Mouse (Mus musculus): ENCODE results near the gene D630045J12Rik. TPM values are rescaled to one million over a fixed set of nuclear protein-coding genes. Genes with fewer than 3 reads are reported as not detected.

Gene D630045J12Rik
- polyA plus RNA-seq, 1 experiment from 2014 or later: 14.3 TPM

GRCm38 (mm10) chr6:38123471-38124206 lies 130.2 kb downstream of the D630045J12Rik start:
- no peaks in the 10 kb centered on the region for H3K27me3 ChIP-seq
- peaks cover 3% of the 10 kb centered on the region; the same call in 1 of the 2 replicates for H3K4me1 ChIP-seq
- no peak for ATAC-seq (ENCODE audit: low FRiP score)
- WGBS: 82% methylated on average over 18 of the region's 18 CpGs
- no peak overlapping the region for H3K27ac ChIP-seq
- peaks cover 33% of the 10 kb centered on the region for H3K36me3 ChIP-seq
- H3K4me3 ChIP-seq: no peak overlapping the region
- no peak overlapping the region for H3K9ac ChIP-seq
- no peaks in the 10 kb centered on the region for H3K9me3 ChIP-seq (replicated peaks)
- no peak overlapping the region for H3K4me2 ChIP-seq (replicated peaks)

GRCm38 (mm10) chr6:38122791-38123190 lies 131.0 kb downstream of the D630045J12Rik start:
- Histone ChIP-seq H3K9ac (no peak overlapping the region), H3K4me2 (replicated peaks) (no peak overlapping the region), H3K27ac (no peak overlapping the region), H3K36me3 (peaks cover 24% of the 10 kb centered on the region), H3K4me3 (no peak overlapping the region), H3K27me3 (no peaks in the 10 kb centered on the region), H3K4me1 (peaks cover 3% of the 10 kb centered on the region; the same call in 1 of the 2 replicates), H3K9me3 (replicated peaks) (no peaks in the 10 kb centered on the region)
- WGBS: 61% methylated on average over 6 of the region's 6 CpGs
- ATAC-seq (ENCODE audit: low FRiP score): no peak

GRCm38 (mm10) chr6:38121843-38122242 lies 132.0 kb downstream of the D630045J12Rik start:
- H3K4me3 ChIP-seq: no peak overlapping the region
- peaks cover 3% of the 10 kb centered on the region; the same call in 1 of the 2 replicates for H3K4me1 ChIP-seq
- no peak for ATAC-seq (ENCODE audit: low FRiP score)
- no peak overlapping the region for H3K9ac ChIP-seq
- H3K27ac ChIP-seq: no peak overlapping the region
- H3K27me3 ChIP-seq: no peaks in the 10 kb centered on the region
- H3K36me3 ChIP-seq: peaks cover 15% of the 10 kb centered on the region
- 86% methylated on average over 5 of the region's 5 CpGs for WGBS
- H3K9me3 ChIP-seq (replicated peaks): no peaks in the 10 kb centered on the region
- H3K4me2 ChIP-seq (replicated peaks): no peak overlapping the region

- Histone ChIP-seq H3K9me3 (replicated peaks) (no peaks in the 10 kb centered on the region), H3K9ac (no peak overlapping the region), H3K27ac (no peak overlapping the region), H3K27me3 (no peaks in the 10 kb centered on the region), H3K36me3 (0 out of 2 replicates have a peak, but pooled peaks cover 5% of the 10 kb centered on the region), H3K4me1 (peaks cover 3% of the 10 kb centered on the region; the same call in 1 of the 2 replicates), H3K4me2 (replicated peaks) (no peak overlapping the region), H3K4me3 (no peak overlapping the region)
- 71% methylated on average over 9 of the region's 9 CpGs for WGBS
- no peak for ATAC-seq (ENCODE audit: low FRiP score)
Measured at GRCm38 (mm10) chr6:38120681-38121371, 133.0 kb downstream of the D630045J12Rik start.

- 93% methylated on average over 6 of the region's 6 CpGs for WGBS
- no peaks in the 10 kb centered on the region for H3K9me3 ChIP-seq (replicated peaks)
- no peaks in the 10 kb centered on the region for H3K36me3 ChIP-seq
- H3K27ac ChIP-seq: no peak overlapping the region
- no peak for ATAC-seq (ENCODE audit: low FRiP score)
- H3K27me3 ChIP-seq: no peaks in the 10 kb centered on the region
- no peak overlapping the region for H3K4me2 ChIP-seq (replicated peaks)
- no peak overlapping the region for H3K4me3 ChIP-seq
- H3K9ac ChIP-seq: no peak overlapping the region
- peaks cover 3% of the 10 kb centered on the region; the same call in 1 of the 2 replicates for H3K4me1 ChIP-seq
Measured at GRCm38 (mm10) chr6:38118341-38118740, 135.5 kb downstream of the D630045J12Rik start.

GRCm38 (mm10) chr6:38116107-38116770 lies 137.6 kb downstream of the D630045J12Rik start:
- Histone ChIP-seq H3K4me3 (no peak overlapping the region), H3K36me3 (no peaks in the 10 kb centered on the region), H3K27ac (no peak overlapping the region), H3K27me3 (no peaks in the 10 kb centered on the region), H3K4me2 (replicated peaks) (no peak overlapping the region), H3K9ac (no peak overlapping the region), H3K4me1 (peaks cover 3% of the 10 kb centered on the region; the same call in 1 of the 2 replicates), H3K9me3 (replicated peaks) (no peaks in the 10 kb centered on the region)
- no peak for ATAC-seq (ENCODE audit: low FRiP score)
- WGBS: 70% methylated on average over 4 of the region's 4 CpGs

- ATAC-seq (ENCODE audit: low FRiP score): no peak
- Histone ChIP-seq H3K4me3 (no peak overlapping the region), H3K36me3 (no peaks in the 10 kb centered on the region), H3K4me2 (replicated peaks) (no peak overlapping the region), H3K27me3 (no peaks in the 10 kb centered on the region), H3K27ac (no peak overlapping the region), H3K9ac (no peak overlapping the region), H3K4me1 (peaks cover 10% of the 10 kb centered on the region; the same call in 1 of the 2 replicates), H3K9me3 (replicated peaks) (no peaks in the 10 kb centered on the region)
- WGBS: 84% methylated on average over 9 of the region's 9 CpGs
Measured at GRCm38 (mm10) chr6:38110859-38111258, 142.9 kb downstream of the D630045J12Rik start.

GRCm38 (mm10) chr6:38109871-38110270 lies 143.9 kb downstream of the D630045J12Rik start:
- Histone ChIP-seq H3K36me3 (no peaks in the 10 kb centered on the region), H3K4me1 (peaks cover 10% of the 10 kb centered on the region; the same call in 1 of the 2 replicates), H3K4me2 (replicated peaks) (no peak overlapping the region), H3K9ac (no peak overlapping the region), H3K27ac (no peak overlapping the region), H3K9me3 (replicated peaks) (no peaks in the 10 kb centered on the region), H3K4me3 (no peak overlapping the region), H3K27me3 (no peaks in the 10 kb centered on the region)
- no peak for ATAC-seq (ENCODE audit: low FRiP score)
- WGBS: 21% methylated on average over 9 of the region's 9 CpGs

GRCm38 (mm10) chr6:38109160-38109795 lies 144.5 kb downstream of the D630045J12Rik start, which contains the start of gene Tmem213:
TSS of gene Tmem213 (plus strand) at chr6:38109255.
- ATAC-seq (ENCODE audit: low FRiP score): no peak
- H3K9ac ChIP-seq: no peak within 1 kb of the TSS
- WGBS: 20% methylated on average over 9 of the region's 9 CpGs

GRCm38 (mm10) chr6:38108449-38108848 lies 145.4 kb downstream of the D630045J12Rik start:
- Histone ChIP-seq H3K27ac (no peak overlapping the region), H3K9ac (no peak overlapping the region), H3K4me2 (replicated peaks) (no peak overlapping the region), H3K9me3 (replicated peaks) (no peaks in the 10 kb centered on the region), H3K4me1 (peaks cover 10% of the 10 kb centered on the region; the same call in 1 of the 2 replicates), H3K4me3 (no peak overlapping the region), H3K36me3 (no peaks in the 10 kb centered on the region), H3K27me3 (no peaks in the 10 kb centered on the region)
- ATAC-seq (ENCODE audit: low FRiP score): no peak
- WGBS: 93% methylated on average over 5 of the region's 5 CpGs

More at GRCm38 (mm10) chr6:38109160-38109795, 144.5 kb downstream of the D630045J12Rik start, which contains the start of gene Tmem213:
- Histone ChIP-seq H3K36me3 (no peaks in the 10 kb centered on the region), H3K9me3 (replicated peaks) (no peaks in the 10 kb centered on the region), H3K4me2 (replicated peaks) (no peak within 1 kb of the TSS), H3K4me1 (peaks cover 10% of the 10 kb centered on the region; the same call in 1 of the 2 replicates), H3K27ac (no peak within 1 kb of the TSS), H3K27me3 (no peaks in the 10 kb centered on the region), H3K4me3 (no peak within 1 kb of the TSS)

- no peak overlapping the region for H3K4me3 ChIP-seq
- H3K4me2 ChIP-seq (replicated peaks): no peak overlapping the region
- no peaks in the 10 kb centered on the region for H3K9me3 ChIP-seq (replicated peaks)
- no peak overlapping the region for H3K27ac ChIP-seq
- H3K4me1 ChIP-seq: peaks cover 10% of the 10 kb centered on the region; the same call in 1 of the 2 replicates
- no peak for ATAC-seq (ENCODE audit: low FRiP score)
- H3K36me3 ChIP-seq: no peaks in the 10 kb centered on the region
- WGBS: 88% methylated on average over 9 of the region's 9 CpGs
- no peak overlapping the region for H3K9ac ChIP-seq
- no peaks in the 10 kb centered on the region for H3K27me3 ChIP-seq
Measured at GRCm38 (mm10) chr6:38105924-38106323, 147.9 kb downstream of the D630045J12Rik start.

Data from hindbrain, embryonic 12.5 days (tissue).